Mouse (Mus musculus): ENCODE results near the gene Fbxw8.

Gene Fbxw8

GRCm38 (mm10) chr5:118160691-118161090 is 5.4 kb upstream of the Fbxw8 start:
- in situ Hi-C loops (cut with MboI; ENCODE audit: unreplicated experiment in 2 of 2), result no loop called here

GRCm38 (mm10) chr5:118156976-118157375 is 1.7 kb upstream of the Fbxw8 start:
- in situ Hi-C loops (cut with MboI; ENCODE audit: unreplicated experiment in 2 of 2), result no loop called here

DNA sequence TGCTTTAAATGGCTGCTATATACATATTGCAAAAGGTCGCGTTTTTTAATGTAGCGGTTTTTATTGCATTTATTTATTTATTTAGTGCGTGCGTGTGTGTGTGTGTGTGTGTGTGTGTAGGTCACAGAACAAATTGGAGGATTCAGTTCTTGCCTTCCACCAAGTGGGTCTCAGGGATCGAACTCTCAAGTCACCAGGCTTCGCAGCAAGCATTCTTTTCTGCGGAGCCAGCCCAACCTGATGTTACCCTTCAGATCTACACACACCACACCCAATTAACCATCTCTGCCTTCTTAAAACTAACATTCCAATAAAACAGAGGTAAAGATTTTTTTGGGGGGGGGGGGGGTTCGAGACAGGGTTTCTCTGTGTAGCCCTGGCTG is 292 bp upstream of the Fbxw8 start:
- in situ Hi-C loops (cut with MboI; ENCODE audit: unreplicated experiment in 2 of 2), result no loop called here

DNA sequence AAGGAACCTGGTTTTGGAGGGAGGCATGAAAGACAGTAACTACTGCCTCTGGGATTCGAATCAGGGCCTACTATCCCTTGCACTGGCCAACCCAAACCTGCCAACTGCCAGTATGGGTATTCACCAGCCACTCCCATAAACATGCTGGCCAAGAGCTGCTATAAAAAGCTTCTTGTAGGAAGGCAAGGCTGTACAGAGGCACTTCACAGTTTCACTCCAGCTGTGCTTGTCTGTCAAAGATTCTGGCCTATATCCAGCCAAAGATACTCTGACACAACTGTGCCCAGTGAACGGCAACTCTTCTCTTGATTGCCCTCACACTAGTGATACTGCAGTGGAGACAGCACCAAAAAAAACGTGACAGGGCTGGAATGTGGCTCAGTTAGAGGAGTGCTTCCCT is 5.6 kb downstream of the Fbxw8 start:
- in situ Hi-C loops (cut with MboI; ENCODE audit: unreplicated experiment in 2 of 2), result no loop called here

DNA sequence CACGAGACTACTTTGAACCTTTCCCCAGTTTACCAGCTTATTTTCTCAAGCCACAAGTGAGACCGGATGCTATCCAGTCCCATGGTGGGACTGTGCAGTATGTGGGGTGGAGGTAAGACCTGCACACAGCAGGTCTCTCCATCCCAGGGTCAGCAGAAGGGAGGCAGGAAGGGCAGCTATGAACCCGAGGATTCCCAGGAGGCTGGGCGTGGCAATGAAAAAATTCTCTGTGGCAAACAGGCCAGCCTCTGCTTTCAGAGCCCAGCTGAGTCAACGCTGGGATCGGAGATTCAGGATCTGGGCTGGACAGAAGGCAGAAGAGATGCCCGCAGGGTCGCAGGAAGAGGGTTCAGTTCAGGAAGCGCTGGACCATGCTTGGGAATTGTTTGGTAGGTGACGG is 8.0 kb downstream of the Fbxw8 start:
- in situ Hi-C loops (cut with MboI; ENCODE audit: unreplicated experiment in 2 of 2), result no loop called here

DNA sequence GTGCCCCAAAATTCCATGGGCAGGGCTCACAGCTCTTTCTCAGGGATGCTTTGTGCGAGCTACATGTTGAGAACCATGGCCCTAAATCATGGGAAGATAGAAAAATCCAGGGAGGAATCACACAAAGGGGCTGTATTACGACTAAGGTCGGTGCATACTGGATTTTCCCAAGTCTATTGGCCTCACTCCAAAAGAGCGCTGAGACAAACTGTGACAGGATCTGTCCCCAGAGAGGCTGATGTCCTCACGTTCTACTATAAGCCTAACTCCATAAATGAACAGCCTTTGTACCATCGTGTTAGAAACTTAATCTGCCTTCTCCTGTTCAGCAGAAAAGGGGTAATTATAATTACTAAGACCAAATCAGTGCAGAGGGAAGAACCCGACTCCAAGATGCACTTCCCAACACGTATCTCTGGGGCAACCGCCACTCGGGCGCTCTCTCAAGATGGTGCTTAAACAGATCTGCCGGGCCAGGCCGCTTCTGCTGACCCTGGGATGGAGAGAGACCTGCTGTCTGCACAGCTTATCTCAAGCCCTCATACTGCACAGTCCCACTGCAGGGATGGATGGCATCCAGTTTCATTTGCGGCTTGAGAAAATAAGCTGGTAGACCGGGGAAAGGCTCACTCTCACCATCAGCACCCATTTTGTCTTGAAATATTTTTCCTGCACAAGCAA is 9.1 kb downstream of the Fbxw8 start:
- in situ Hi-C loops (cut with MboI; ENCODE audit: unreplicated experiment in 2 of 2), result no loop called here

DNA sequence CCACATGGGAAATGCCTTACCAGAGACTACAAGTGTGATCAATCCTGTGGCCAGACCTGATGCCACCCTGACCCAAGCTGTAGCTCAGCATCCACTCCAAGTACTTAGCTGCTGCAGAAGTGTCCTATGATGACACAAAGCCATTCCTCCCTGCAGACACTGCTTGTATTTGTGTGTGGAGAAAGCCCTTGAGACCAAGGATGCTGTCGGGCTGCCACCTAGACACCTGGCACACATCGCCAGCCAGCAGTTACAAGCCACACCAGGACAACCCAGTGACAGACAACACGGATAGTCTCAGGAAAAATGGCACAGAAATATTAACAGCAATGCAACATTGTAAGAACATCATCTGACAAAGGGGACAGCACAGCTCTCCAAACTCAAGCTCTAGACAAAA is 9.8 kb downstream of the Fbxw8 start:
- in situ Hi-C loops (cut with MboI; ENCODE audit: unreplicated experiment in 2 of 2), result no loop called here

DNA sequence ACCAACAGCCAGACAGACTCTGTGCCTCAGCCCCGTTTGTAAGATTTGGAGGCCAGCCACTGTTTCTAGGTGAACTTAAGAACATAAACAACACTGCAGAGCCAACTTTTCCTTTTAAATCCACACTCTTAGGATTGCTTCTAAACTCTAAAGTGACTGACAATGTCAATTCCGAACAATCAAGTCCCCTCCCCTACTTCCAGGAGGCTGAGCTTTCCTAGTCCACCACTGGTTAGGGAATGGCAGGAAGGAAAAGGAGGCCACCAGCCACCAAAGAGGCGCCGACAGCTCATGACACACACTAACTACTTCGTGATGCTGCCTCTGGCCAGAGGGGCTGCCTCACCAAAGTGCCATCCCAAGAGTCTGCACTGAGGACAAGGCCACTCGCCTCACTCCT is 10.5 kb downstream of the Fbxw8 start:
- in situ Hi-C loops (cut with MboI; ENCODE audit: unreplicated experiment in 2 of 2), result no loop called here

GRCm38 (mm10) chr5:118144327-118144726 is 10.9 kb downstream of the Fbxw8 start:
- in situ Hi-C loops (cut with MboI; ENCODE audit: unreplicated experiment in 2 of 2), result no loop called here

DNA sequence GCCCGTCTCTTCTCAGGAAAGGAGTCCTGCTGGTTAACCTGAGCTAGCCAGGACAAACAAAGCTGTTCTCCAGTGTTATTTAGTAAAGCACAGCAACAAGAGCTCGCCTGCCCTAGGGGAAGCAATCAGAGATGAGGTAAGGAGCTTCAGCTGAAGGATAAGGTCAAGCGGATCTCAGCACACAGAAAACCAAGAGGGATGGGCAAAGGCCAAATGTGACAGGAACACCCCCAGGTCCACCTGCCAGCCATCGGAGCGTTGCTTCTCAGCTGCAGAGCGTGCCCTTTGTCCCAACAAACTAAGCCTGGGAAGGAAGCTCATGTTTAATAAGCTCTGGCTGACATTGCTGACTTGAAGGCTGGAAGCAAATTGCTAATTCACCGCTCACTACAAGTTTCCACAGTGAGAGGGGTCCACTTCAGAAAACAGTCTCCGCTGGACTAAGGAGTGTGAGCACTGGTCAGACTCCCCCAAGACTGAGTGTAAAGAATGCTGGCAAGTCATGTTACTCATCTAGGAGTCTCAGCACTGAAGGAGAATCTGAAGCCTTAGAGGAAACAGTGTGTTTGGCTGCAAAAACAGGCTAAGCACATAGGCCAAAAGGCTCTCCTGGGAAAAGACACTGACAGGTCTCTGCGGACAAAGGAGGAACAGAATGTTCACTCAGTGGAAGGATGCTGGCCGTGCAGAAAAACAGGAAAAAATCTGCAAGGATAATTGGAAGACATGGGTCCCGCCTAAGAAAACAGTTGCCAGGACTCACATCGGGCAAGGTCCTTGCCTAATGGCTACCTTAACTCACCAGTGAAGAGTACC is 11.8 kb downstream of the Fbxw8 start:
- in situ Hi-C loops (cut with MboI; ENCODE audit: unreplicated experiment in 2 of 2), result no loop called here

DNA sequence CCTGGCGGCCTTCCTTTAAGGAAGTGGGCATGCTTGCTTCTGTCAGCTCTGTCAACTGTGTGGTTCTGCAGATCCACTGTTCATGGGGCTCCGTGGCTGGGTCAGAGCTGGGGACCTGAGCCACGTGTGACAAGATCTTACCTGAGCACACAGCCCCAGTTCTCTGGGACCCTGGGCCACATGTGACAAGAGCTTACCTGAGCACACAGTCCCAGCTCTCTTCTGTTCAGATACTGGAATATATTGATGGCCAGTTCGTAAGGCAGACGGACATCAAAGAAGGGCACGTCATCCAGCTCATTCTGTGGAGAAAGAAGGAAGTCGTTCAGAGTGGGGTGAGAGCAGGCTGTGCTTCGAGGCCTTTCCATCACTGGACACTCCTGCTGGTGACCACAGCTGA is 12.8 kb downstream of the Fbxw8 start:
- in situ Hi-C loops (cut with MboI; ENCODE audit: unreplicated experiment in 2 of 2), result no loop called here

DNA sequence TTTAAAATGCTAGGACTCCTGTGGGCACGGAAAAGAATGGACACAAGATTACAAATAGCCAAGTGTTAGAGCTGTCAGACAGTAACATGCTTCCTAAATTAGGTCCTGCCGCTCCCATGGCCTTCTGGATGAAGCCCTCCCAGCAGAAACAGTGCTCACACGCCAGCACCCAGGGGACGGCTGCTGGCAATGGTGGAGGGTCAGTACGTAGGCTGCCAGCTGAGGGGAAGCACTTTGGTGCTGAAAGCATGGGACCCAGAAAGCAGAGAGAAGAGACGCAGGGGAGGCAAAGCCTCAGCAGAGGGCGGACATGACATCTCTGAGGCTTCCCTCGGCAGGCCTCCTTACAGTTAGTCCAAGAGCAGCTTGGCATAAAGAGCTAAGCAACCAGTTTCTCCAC is 15.6 kb downstream of the Fbxw8 start:
- in situ Hi-C loops (cut with MboI; ENCODE audit: unreplicated experiment in 2 of 2), result no loop called here

DNA sequence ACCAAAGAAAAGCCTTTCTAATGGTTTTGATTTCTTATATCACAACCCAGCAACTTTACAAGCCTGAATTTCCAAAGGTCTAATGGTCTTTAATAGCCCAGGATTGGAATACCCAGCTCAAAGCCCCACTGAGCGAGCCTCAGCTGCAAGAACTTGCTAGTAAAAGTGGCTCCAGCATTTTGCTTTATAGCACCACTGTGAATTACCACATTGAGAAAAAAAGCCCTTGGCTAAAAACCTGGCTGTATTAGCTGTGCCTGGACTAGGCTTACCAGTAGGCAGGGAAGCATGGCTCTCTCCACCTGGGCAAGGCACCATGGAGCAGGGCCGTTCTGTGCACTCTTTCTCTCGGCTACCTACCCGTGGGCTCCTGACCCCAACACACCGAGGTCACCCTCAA is 18.9 kb downstream of the Fbxw8 start:
- in situ Hi-C loops (cut with MboI; ENCODE audit: unreplicated experiment in 2 of 2), result no loop called here

DNA sequence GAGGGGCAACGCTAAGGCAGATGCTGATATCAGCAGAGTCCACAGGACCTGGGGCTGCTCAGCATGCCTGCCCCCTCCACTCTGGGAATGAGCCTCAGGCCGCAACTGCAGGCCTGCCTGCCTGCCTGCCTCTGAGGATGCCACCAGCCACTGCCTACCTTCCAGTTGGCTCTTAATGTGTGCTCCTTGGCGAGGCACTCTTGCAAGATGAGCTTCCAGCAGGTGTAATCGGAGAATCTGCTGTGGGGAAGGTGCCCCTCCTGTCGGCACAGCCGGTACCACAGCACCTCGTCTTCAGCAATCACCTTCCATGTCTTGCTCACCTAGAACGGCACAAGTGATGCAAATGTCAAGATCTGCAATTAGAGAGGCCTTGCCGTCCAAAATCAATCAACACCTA is 26.6 kb downstream of the Fbxw8 start:
- in situ Hi-C loops (cut with MboI; ENCODE audit: unreplicated experiment in 2 of 2), result no loop called here

DNA sequence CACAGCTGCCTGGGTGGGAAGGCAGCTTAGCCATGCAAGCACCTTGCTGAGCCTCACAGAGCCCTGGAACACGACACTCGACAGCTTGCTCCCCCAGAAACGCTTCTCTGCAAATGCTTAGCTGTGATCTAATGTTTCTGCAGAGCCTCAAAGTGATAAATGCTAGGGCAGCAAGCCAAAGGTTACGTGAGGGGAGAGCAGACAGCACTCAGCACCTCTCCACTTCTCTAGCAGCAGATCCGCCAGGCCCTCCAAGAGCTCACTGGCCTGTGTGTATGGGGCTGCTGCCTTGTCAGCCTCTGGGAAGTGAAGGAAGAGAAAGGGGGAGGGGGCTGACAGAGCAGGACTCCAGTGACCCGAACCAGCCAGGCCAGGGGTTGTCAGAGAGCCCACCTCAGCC is 27.1 kb downstream of the Fbxw8 start:
- in situ Hi-C loops (cut with MboI; ENCODE audit: unreplicated experiment in 2 of 2), result no loop called here

DNA sequence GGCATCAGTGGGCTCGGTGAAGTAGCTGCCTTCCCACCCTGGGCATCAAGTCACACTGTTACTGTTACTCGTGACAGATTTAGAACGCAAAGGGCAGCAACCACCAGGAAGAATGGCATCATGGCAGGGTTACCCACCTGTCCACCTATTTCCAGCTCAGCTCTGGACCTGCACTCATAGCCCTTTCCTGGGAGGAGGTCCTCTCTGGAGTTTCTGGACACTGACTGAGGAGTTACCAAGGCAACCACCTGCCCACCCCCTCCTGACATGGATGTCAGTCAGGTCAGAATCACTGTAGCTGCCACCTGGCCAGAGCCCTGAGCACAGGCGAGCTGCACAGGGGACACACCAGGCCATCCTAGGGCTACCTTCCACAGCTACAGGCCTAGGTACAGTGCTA is 28.6 kb downstream of the Fbxw8 start:
- in situ Hi-C loops (cut with MboI; ENCODE audit: unreplicated experiment in 2 of 2), result no loop called here

- in situ Hi-C loops (cut with MboI; ENCODE audit: unreplicated experiment in 2 of 2), result no loop called here
Measured at GRCm38 (mm10) chr5:118123096-118123495, 32.2 kb downstream of the Fbxw8 start.

GRCm38 (mm10) chr5:118121928-118122327 is 33.3 kb downstream of the Fbxw8 start:
- in situ Hi-C loops (cut with MboI; ENCODE audit: unreplicated experiment in 2 of 2), result no loop called here

- in situ Hi-C loops (cut with MboI; ENCODE audit: unreplicated experiment in 2 of 2), result no loop called here
Measured at GRCm38 (mm10) chr5:118120670-118121069, 34.6 kb downstream of the Fbxw8 start.

- in situ Hi-C loops (cut with MboI; ENCODE audit: unreplicated experiment in 2 of 2), result no loop called here
Measured at GRCm38 (mm10) chr5:118118922-118119321, 36.3 kb downstream of the Fbxw8 start.

GRCm38 (mm10) chr5:118118351-118118750 is 36.9 kb downstream of the Fbxw8 start:
- in situ Hi-C loops (cut with MboI; ENCODE audit: unreplicated experiment in 2 of 2), result no loop called here

DNA sequence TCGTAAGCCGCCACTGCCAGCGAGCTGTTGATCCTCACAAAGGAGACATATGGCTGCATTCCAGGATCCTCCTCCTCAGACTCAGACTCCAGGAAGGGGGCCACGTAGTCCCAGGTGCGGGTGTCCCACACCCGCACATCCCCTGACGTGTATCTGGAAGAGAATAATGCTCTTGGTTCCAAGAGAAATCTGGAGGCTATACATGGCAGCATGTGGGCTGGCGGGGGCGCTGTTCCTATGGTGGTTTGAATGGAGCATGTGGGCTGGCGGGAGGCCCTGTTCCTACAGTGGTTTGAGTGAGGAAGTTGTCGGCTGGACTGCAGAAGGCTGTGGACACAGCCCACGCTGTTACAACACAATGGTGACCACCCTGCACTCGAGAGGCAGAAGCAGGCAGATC is 41.6 kb downstream of the Fbxw8 start:
- in situ Hi-C loops (cut with MboI; ENCODE audit: unreplicated experiment in 2 of 2), result no loop called here
